Mouse (Mus musculus) spleen, postnatal 36 days (tissue): ENCODE data around the gene Fnbp1.

Experiments used
- DNase-seq, 2 experiments: peaks; one replicate each; pipeline ENCODE4 v3.0.0; 2022; ENCODE audit warnings: low spot score in 2 of 2, mixed read lengths in 1 of 2

Gene Fnbp1

DNA sequence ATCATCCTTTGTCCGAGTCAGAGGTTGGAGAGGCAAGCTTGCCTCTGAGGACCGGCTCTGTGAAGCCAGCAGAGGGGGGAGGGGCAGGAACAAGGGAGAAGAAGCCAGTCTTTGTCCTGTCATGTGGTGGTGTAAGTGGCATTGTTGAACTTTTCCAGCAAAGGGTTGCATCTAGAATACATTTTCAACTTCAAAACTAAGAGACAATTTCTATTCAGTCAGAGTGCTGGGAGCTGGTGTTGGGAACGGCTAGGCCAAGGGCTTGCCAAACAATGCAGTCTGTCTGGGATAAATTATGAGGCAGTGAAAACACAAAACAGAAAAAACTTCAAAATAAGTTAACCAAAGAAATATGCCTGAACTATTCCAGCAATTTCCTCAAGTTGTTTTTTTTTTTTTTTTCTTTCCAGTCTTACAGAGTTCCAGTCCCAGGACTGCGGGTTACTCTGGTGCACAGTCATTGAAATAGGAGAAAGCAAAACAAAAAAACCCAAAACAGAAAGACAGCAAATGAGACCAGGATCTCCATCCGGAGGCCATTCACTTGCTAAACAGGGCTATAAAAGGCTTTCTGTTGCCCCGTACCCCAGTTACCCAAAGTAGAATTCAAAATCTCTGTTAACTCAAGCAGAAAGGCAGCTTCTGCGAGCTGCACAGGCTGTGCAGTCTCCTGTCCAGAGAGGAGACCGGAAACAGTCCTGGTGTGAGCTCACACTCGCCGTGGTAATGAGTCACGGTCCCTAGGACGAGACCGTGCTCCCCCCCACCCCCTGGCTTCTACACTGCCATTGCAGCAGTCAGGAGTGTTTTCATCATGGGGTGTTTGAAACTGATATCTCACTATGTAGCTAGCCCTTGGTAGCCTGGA, 73.3 kb downstream of the Fnbp1 start:
- no peak for DNase-seq

GRCm38 (mm10) chr2:31067696-31068245, 74.0 kb downstream of the Fnbp1 start:
- DNase-seq = no peak

GRCm38 (mm10) chr2:31067059-31067595, 74.7 kb downstream of the Fnbp1 start:
- no peak for DNase-seq

- DNase-seq = no peak
These were observed 75.6 kb downstream of the Fnbp1 start for GRCm38 (mm10) chr2:31066019-31066789.

DNA sequence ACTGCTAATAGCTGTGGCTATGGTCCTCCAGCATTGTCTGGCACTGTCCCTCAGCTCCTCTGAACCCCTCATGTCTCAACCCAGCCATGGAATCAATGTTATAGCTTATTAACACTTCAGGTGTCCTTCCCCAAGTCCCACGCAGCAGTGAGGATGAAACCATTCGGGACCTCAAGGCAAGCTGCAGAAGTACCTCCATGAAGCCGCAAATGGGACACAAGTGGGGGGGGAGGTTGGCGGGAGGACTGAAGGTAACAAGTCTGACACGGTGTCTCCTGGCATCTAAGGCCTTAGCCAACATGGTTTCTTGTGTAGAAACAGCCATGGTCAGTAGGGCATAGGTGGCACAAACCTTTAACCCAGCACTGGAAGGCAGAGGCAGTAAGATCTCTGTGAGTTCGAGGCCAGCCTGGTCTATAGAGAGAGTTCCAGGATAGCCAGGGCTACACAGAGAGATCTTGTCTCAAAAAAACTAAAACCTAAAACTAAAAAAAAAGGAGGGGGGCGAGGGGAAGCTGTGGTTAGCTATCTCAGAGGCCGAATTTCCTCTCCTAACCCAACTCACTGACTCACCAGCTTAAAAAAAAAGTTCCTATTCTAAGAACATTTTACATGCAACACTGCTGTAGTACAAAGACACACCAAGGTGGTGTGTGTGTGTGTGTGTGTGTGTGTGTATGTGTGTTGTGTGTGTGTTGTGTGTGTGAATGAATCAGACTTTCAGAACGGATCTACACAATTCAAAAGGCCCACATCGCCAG, 79.8 kb downstream of the Fnbp1 start:
- peak; percentile 71 to 74 for DNase-seq

- peak; percentile 88 for DNase-seq
These were observed 80.7 kb downstream of the Fnbp1 start for GRCm38 (mm10) chr2:31060787-31061730.

DNA sequence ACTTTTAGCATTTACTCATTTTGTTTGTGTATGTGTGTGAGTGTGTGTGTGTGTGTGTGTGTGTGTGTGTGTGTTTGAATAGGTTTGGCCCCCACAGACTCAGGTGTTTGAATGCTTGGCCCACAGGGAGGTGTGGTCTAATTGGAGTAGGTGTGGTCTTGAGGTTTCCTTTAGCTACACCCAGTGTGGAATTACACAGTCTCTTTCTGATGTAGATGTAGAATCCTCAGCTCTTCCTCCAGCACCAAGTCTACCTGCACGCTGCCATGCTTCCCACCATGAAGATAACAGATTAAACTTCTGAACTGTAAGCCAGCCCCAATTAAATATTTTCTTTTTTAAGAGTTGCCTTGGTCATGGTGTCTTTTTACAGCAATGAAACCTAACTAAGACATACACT, 81.5 kb downstream of the Fnbp1 start:
- DNase-seq = peak; percentile 48 to 66

GRCm38 (mm10) chr2:31058443-31058842, 83.4 kb downstream of the Fnbp1 start:
- DNase-seq = no peak

DNA sequence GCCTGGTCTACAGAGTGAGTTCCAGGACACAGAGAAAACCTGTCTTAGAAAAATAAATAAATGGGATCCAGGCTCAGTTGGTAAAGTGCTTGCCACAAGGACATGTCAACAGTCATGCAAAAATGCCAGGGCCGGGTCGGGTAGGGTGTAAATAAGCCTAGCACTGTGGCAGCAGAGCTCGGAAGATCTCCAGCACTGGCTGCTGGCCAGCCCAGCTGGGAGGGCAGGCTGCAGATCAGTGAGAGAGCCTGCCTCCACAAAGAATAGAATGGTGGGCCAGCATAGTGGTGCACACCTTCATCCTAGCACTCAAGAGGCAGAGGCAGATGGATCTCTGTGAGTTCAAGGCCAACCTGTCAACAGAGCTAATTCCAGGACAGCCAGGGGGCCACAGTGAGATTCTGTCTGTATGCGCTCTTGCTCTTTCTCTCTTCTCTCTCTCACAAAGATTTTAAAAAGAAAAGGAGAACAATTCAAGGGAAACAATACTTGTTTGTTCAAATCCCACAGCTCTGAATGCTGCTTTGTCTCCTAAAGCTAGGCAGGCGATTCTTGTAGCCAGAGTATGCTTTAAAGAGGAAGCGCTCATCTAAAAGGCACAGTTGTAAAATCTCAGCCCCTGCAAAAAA, 84.1 kb downstream of the Fnbp1 start:
- DNase-seq = no peak

DNA sequence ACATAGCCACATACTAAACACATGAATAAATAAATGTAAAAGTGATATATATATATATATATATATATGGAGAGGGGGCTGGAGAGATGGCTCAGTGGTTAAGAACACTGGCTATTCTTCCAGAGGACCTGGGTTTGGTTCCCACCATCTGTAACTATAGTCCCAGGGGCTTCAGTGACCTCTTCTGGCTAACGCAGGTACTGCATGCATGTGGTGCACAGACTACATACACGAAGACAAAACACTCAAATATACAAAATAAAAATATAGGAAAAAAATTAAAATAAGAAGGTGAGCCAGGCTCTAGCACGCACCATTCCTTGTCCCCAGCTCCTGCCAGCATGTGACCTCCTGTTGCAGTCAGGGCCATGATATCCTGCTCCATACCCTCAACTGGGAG, 85.7 kb downstream of the Fnbp1 start:
- no peak for DNase-seq

- no peak for DNase-seq
These were observed 87.9 kb downstream of the Fnbp1 start for GRCm38 (mm10) chr2:31053851-31054340.

DNA sequence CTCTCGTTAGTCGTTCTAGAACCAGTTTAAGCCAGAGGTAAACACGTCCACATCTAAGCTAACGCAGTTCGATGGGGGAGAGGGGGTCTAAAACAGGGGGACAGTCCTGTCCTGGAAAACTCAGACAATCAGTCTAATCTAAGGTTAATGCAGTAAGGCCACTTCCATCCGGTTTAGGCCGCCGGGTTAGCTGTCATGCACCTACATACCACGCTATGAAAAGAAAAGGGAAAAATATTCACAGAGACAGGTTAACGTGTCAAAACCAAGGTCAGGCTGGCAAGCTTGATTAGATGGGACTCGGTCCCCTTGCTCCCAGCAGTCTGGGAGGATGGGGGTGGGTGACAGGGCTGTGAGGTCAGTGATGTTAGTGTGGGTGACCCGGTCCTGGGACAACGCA, 88.4 kb downstream of the Fnbp1 start:
- DNase-seq = no peak

- no peak for DNase-seq
These were observed 89.4 kb downstream of the Fnbp1 start for GRCm38 (mm10) chr2:31052441-31052840.

- DNase-seq = no peak
These were observed 93.8 kb downstream of the Fnbp1 start for GRCm38 (mm10) chr2:31048037-31048436.

- no peak for DNase-seq
These were observed 98.0 kb downstream of the Fnbp1 start for GRCm38 (mm10) chr2:31043856-31044255.

DNA sequence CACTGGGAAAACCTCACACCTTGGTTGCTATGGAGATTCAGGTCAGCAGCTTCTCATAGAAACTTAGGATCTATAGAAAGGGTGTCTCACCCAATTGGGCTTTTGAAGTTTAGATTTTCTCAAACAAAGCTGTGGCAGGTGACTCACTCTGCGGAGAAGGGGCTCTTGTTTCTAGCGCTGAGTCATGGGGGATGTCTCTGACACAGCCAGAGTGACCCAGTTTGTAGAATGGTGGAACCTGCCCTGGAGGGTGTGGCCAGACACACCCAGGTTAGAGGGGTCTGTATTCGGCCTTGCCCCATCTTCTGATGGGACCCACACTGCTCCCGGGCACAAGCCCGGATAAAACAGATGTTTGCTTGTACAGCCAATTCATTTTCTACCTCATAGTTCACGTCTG, 98.9 kb downstream of the Fnbp1 start:
- no peak for DNase-seq

DNA sequence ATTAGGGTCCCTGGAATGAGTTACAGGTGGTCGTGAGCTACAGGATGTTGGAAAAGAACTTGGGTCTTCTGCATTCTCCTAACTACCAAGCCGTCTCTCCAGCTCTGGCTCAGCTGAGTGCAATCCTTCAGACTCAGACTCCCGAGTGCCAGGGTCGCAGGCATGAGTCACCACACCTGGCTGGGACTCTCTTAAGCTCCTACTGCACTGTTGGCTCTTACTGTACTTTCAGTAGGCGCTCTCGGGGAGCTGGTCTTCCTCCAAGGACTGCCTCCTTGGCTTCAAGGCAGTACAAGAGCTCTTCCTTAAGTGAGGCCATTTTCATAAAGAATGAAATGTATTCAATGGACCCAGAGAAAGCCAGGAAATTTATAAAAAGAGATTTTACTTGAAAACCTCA, 100.4 kb downstream of the Fnbp1 start:
- DNase-seq = no peak

- DNase-seq = no peak
These were observed 101.3 kb downstream of the Fnbp1 start for GRCm38 (mm10) chr2:31040487-31040886.

DNA sequence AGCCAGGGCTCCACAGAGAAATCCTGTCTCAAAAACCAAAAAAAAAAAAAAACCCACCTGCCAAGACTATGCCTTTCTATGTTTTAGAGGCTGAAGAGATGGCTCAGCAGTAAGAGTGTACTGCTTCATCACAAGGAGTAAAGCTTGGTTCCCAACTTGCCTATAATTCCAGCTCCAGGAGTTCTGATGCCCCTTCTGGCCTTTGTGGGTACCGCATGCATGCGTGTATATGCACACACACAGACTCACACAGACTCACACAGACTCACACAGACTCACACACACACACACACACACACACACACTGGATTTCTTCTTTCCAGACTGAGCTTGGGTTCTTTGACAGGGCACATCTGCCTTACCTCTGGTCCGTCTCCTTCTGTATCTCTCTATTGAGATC, 101.8 kb downstream of the Fnbp1 start:
- DNase-seq = no peak

GRCm38 (mm10) chr2:31036811-31037210, 105.0 kb downstream of the Fnbp1 start:
- peak; percentile 34 to 44 for DNase-seq
